Mouse (Mus musculus): ENCODE measurements around the gene Fam240a. TPM values are rescaled to one million over a fixed set of nuclear protein-coding genes. Genes with fewer than 3 reads are reported as not detected.

The Fam240a gene
- total and polyA plus RNA-seq, 2 experiments from 2014 or later, result not detected

GRCm38 (mm10) chr9:110888935-110889334 is 27.7 kb downstream of the Fam240a start:
- Histone ChIP-seq H3K4me3 (ENCODE audit: low read depth, low read length) (no peak overlapping the region), H3K36me3 (ENCODE audit: insufficient read depth, low read length) (no peaks in the 10 kb centered on the region; the same call in 1 of the 2 replicates), H3K9me3 (ENCODE audit: low read length) (no peaks in the 10 kb centered on the region), H3K27ac (ENCODE audit: low read depth, low read length) (no peak overlapping the region), H3K4me1 (ENCODE audit: insufficient read depth, low read length) (no peaks in the 10 kb centered on the region), H3K27me3 (ENCODE audit: insufficient read depth, low read length) (no peaks in the 10 kb centered on the region), H3K9ac (replicated peaks; ENCODE audit: low read length, poor library complexity, severe bottlenecking) (no peak overlapping the region), H3K4me2 (ENCODE audit: low read depth, low read length, poor library complexity, severe bottlenecking) (no peak overlapping the region)
- TF ChIP-seq CTCF (IDR thresholded peaks at IDR 0.05), result no peak
- ATAC-seq (ENCODE audit: low FRiP score) (no peak), DNase-seq (ENCODE audit: low spot score) (no peak)
- WGBS, result 95% methylated on average over 14 of the region's 14 CpGs

- no peak overlapping the region for H3K9ac ChIP-seq (replicated peaks; ENCODE audit: low read length, poor library complexity, severe bottlenecking)
- H3K27me3 ChIP-seq (ENCODE audit: insufficient read depth, low read length), result no peaks in the 10 kb centered on the region
- H3K36me3 ChIP-seq (ENCODE audit: insufficient read depth, low read length), result no peaks in the 10 kb centered on the region; the same call in 1 of the 2 replicates
- H3K4me2 ChIP-seq (ENCODE audit: low read depth, low read length, poor library complexity, severe bottlenecking), result no peak overlapping the region
- H3K4me3 ChIP-seq (ENCODE audit: low read depth, low read length), result no peak overlapping the region
- ATAC-seq (ENCODE audit: low FRiP score), result no peak
- H3K4me1 ChIP-seq (ENCODE audit: insufficient read depth, low read length), result no peaks in the 10 kb centered on the region
- H3K27ac ChIP-seq (ENCODE audit: low read depth, low read length), result no peak overlapping the region
- 67% methylated on average over 9 of the region's 9 CpGs for WGBS
- no peak for DNase-seq (ENCODE audit: low spot score)
- no peaks in the 10 kb centered on the region for H3K9me3 ChIP-seq (ENCODE audit: low read length)
- TF ChIP-seq CTCF (IDR thresholded peaks at IDR 0.05), result no peak
These were observed 29.0 kb downstream of the Fam240a start for GRCm38 (mm10) chr9:110887388-110888303.

- Histone ChIP-seq H3K9me3 (ENCODE audit: low read length) (no peaks in the 10 kb centered on the region), H3K4me1 (ENCODE audit: insufficient read depth, low read length) (peaks cover 4% of the 10 kb centered on the region), H3K9ac (replicated peaks; ENCODE audit: low read length, poor library complexity, severe bottlenecking) (no peak overlapping the region), H3K27me3 (ENCODE audit: insufficient read depth, low read length) (peaks cover 14% of the 10 kb centered on the region), H3K4me2 (ENCODE audit: low read depth, low read length, poor library complexity, severe bottlenecking) (no peak overlapping the region), H3K36me3 (ENCODE audit: insufficient read depth, low read length) (no peaks in the 10 kb centered on the region), H3K27ac (ENCODE audit: low read depth, low read length) (no peak overlapping the region), H3K4me3 (ENCODE audit: low read depth, low read length) (no peak overlapping the region)
- no peak for ATAC-seq (ENCODE audit: low FRiP score)
- TF ChIP-seq CTCF (IDR thresholded peaks at IDR 0.05), result no peak
- DNase-seq (ENCODE audit: low spot score), result no peak
- WGBS, result 80% methylated on average over 7 of the region's 7 CpGs
These were observed 34.7 kb downstream of the Fam240a start for GRCm38 (mm10) chr9:110881953-110882352.

- no peak overlapping the region for H3K27ac ChIP-seq (ENCODE audit: low read depth, low read length)
- peaks cover 14% of the 10 kb centered on the region for H3K27me3 ChIP-seq (ENCODE audit: insufficient read depth, low read length)
- peaks cover 4% of the 10 kb centered on the region for H3K4me1 ChIP-seq (ENCODE audit: insufficient read depth, low read length)
- 69% methylated on average over 4 of the region's 4 CpGs for WGBS
- no peaks in the 10 kb centered on the region for H3K9me3 ChIP-seq (ENCODE audit: low read length)
- H3K9ac ChIP-seq (replicated peaks; ENCODE audit: low read length, poor library complexity, severe bottlenecking), result peak overlapping the region; percentile 25; the same call in 1 of the 2 replicates
- no peak for TF ChIP-seq CTCF (IDR thresholded peaks at IDR 0.05)
- no peaks in the 10 kb centered on the region for H3K36me3 ChIP-seq (ENCODE audit: insufficient read depth, low read length)
- DNase-seq (ENCODE audit: low spot score) (no peak), ATAC-seq (ENCODE audit: low FRiP score) (no peak)
- peak overlapping the region; percentile 59 for H3K4me3 ChIP-seq (ENCODE audit: low read depth, low read length)
- H3K4me2 ChIP-seq (ENCODE audit: low read depth, low read length, poor library complexity, severe bottlenecking), result peak overlapping the region; percentile 92
These were observed 35.9 kb downstream of the Fam240a start for GRCm38 (mm10) chr9:110880772-110881171.

GRCm38 (mm10) chr9:110879998-110880561 is 36.6 kb downstream of the Fam240a start, which contains the start of gene Tmie:
TSS of gene Tmie (minus strand) at chr9:110880113.
- Histone ChIP-seq H3K36me3 (ENCODE audit: insufficient read depth, low read length) (no peaks in the 10 kb centered on the region), H3K9ac (replicated peaks; ENCODE audit: low read length, poor library complexity, severe bottlenecking) (peak within 1 kb of the TSS; percentile 25), H3K27ac (ENCODE audit: low read depth, low read length) (peak within 1 kb of the TSS; percentile 26; the same call in 1 of the 2 replicates), H3K27me3 (ENCODE audit: insufficient read depth, low read length) (peaks cover 14% of the 10 kb centered on the region), H3K4me2 (ENCODE audit: low read depth, low read length, poor library complexity, severe bottlenecking) (peak within 1 kb of the TSS; percentile 92), H3K4me3 (ENCODE audit: low read depth, low read length) (peak within 1 kb of the TSS; percentile 59), H3K9me3 (ENCODE audit: low read length) (no peaks in the 10 kb centered on the region), H3K4me1 (ENCODE audit: insufficient read depth, low read length) (peaks cover 4% of the 10 kb centered on the region)
- no peak for TF ChIP-seq CTCF (IDR thresholded peaks at IDR 0.05)
- ATAC-seq (ENCODE audit: low FRiP score), result peak; percentile 52
- DNase-seq (ENCODE audit: low spot score), result peak; percentile 40
- WGBS, result under 1% methylated on average over 50 of the region's 57 CpGs
